Mouse (Mus musculus) skeletal muscle tissue, adult 2 months (tissue): ENCODE results near the gene Macrod2.

ENCODE experiments used
- DNase-seq: peaks from one replicate; pipeline ENCODE4 v3.0.0-alpha.2; 2012; ENCODE audit warnings: low read depth, low spot score

The Macrod2 gene

DNA sequence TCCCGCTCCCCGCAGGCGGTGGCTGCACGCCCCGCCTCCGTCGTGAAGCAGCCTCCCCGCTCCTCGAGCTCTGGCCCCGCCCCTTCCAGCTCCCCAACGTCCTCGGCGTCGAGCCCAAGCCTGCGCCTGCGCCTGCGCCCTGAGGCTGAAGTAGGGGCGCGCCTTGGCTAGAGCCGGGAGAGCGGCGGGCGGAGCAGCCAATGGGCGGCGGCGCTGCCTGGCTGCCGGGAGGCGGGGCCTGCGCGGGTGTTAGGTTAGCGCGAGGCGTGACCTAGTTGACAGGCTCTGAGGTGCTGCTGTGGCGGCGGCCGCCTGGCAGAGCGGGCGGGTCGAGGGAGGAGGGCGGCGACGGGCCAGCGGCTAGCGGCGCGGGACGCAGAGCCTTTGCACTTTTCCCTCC is at the start of gene Macrod2:
Gene Macrod2, plus strand, starts transcription at position 131 of the 400 bp plus-strand sequence.
- DNase-seq, result peak; percentile 95

DNA sequence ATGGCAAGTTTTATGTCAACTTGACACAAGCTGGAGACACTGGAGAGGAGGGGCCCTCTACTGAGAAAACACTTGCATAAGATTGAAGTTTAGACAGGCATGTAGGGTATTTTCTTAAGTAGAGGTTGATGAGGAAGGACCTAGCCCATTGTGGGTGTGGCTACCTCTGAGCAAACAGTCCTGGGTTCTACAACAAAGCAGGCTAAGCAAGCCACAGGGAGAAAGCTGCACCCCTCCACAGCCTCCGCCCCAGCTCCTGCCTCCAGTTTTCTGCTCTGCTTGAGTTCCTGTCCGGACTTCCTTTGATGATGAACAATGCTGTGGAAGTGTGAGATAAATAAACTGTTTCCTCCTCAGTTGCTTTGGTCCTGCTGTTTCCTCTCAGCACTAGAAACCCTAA is 35.2 kb upstream of the Macrod2 start:
- DNase-seq, result no peak

DNA sequence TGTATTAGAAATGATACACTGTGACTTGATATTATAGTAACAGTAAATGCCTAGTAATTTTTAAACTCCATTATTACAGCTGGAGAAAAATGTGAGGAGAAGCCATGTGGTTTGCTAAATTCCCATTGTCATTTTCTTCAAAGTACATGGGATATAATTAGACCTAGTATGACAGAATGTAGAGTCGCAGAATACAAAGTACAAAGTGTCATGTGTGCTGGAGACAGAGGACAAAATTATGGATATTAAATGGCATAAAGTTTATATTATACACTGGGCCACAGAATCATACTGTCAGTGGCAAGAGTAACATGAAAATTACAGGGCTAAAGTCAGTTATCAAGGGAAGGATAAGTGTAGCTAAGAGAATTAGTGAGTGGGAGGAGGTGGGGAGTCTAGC is 30.3 kb upstream of the Macrod2 start:
- DNase-seq, result no peak

DNA sequence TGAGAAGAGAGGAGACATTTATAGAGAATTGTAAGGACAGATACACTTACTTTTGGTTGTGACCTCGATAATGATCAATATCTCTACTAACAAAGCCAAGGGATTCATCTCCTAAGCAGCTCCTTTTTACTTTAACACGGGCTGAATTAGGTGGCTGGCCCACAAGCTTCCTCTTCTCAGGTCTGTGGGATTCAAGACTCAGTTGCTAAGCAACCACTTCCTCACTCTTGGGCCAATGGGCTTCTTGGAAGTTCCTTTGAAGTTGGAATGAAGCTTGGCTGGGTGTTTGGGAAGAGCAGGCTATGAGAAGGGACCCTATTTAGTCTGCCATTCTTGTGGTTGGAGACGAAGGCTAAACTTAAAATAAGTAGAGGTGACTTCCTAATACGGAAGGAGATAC is 5.6 kb upstream of the Macrod2 start, which contains the start of gene Sel1l2:
Gene Sel1l2, minus strand, starts transcription at position 182 of the 400 bp plus-strand sequence.
- DNase-seq, result no peak

DNA sequence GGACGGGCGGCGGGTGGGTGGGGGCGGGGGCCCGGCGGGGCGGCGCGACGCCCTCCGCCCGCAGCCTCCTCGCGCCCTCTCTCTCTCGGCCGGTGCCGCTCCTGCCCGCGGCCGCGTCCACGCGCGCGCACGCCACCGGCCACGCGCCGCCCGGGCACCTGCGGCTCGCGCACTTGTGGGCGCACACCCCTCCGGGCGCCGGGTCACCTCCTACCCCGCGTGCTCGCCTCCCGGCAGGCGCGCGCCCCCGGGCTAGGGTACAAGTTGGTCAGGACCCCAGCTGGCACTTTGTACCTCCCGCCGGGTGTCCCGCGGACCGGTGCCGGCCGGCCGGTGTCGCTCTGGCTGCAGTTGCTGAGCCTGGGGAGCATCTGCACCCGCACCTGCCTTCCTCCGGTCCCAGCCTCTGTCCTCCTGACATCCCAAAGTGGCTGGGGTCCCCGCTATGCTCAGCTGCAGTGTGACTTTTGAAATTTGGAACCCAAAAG is 679 bp downstream of the Macrod2 start:
- no peak for DNase-seq

DNA sequence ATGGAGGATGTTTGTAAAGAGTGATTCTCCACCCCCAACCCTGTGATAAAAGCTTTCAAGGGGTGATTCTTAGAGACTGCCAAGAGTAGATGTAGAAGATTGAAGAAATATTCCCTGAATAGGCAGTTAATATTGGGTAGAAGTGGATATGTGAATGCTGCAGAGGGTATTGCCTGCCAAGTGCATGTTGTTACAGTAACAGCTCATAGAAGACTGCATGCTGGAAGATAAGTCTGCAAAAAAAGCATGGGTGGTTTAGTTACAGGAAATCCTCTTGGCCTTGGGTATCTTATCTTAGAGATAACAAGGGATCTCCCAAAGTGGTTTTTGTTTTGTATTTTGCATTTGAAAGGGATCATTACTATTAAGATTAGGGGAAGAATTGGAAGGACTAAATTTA is 30.7 kb downstream of the Macrod2 start:
- no peak for DNase-seq

DNA sequence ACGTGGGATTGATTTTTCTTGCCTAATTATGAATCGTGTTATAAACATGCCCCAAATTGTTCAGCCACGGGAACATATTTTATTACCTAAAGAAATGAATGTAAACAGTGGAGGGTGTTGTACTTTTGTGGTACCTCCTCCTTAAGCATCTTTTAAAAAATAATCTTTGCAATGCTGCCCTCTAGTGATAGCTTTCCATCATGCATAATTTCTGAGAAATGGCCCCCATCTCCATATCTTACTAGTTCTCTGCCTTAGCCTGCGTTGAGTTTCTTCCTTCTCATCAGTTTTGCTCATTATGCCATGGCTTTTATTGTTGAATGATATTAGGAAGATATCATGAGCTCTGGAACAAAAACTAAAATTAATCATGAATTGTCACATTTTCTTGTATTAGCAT is 32.2 kb downstream of the Macrod2 start:
- peak; percentile 4 for DNase-seq

DNA sequence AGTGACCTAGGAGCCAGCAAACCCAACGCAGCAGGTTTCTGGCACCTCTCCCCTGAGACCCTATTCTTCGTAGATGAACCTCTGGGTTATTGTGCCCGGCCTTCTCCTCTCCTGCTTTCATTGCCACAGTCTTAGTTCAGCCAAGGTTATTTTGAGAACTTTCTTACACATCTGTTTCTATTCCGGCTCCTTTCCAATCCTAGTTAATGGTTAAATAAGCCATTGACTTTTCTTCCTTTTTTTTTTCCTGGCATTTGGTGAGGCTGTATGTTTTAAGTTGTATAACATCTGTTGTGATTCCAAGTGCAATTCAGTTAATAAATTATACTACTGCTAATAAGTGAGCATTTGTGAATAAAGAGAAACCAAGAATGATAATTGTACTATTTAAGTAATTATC is 44.0 kb downstream of the Macrod2 start:
- no peak for DNase-seq

DNA sequence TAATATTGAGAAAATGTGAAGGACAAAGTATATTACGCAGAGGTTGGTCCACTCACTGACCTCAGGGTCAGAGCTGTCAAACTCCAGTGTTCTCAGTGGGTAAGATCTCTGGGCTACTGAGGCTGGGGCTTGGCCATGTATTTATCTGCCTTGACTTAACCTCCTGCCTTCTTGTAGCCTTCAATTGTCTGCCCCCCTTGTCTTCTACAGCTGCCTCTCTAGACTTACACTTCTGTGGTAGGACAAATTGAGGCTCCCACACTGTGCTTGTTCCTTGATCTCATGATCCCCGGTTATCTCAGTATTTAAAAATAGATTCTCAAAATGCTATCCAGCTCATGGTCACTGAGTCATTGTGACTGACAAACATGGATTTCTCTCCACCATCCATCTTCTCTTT is 53.5 kb downstream of the Macrod2 start:
- no peak for DNase-seq

DNA sequence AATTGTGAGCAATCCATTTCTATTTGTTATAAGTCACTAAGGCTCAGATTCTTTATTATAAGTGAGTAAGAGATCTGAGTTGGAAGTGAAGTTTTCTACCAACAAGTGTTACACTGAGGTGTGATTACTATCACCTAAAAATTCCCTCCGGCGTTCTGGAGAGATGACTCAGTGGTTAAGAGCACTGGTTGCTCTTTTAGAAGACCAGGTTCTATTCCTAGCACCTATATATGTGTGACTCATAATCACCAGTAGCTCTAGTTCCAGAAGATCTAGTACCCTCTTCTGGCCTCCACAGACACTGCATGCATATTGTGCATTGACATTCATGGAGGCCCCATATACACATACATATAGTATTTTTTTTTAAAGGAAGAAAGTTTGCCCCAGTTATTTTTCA is 80.7 kb downstream of the Macrod2 start:
- no peak for DNase-seq

DNA sequence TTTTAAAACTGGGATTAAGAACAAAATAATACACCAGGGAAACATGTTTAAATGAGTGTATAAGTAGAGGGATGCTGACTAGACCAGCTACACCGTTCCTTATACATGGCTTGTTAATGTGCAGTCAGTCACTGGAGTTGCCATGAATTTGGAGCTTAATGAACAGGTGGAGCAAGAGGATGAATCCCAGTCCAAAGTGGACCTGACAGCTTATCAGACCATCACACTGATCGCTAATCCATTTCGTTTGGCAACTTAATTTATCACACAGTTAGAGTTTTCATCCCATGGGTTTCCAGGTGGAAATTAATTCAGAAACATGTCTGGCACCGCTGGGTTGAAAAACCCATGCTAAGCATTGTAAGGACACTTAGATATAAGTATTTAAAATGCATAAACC is 81.8 kb downstream of the Macrod2 start:
- no peak for DNase-seq

DNA sequence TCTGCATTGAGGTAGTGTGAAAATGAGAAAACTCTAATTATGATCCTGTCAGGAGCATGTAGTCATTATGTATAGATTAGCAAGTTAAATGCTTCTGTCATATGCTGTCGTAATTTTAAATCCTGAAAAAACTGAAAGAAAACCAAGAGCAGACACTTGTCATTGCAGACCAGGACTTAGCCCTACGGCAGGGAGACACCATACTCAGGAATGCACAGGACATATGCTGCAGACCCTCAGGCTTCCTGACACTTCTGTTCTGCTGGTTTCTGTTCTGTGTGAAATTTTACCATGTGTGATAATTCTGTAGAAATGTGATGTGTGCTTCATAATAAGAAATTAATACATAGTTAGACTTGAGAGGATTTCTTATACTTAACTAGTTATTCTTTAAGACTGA is 87.5 kb downstream of the Macrod2 start:
- DNase-seq, result no peak

DNA sequence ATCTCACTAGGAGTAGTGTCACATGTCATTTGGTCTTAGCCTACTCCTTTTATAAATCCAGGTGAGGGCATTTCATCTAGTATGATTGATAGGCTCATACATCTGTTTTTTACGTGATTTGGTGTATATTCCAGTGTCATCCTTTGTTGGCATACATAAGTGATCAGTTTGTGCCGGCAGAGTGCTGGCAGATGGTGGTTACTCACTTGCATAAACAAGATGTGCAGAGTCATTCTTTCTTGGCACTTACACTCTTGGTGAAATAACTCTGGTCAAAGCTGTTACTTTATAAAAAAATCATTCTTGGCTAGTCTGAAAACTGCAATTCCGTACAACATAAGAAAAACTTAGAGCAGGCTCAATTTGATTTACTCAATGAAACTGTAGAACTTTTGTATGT is 102.6 kb downstream of the Macrod2 start:
- peak; percentile 34 for DNase-seq

DNA sequence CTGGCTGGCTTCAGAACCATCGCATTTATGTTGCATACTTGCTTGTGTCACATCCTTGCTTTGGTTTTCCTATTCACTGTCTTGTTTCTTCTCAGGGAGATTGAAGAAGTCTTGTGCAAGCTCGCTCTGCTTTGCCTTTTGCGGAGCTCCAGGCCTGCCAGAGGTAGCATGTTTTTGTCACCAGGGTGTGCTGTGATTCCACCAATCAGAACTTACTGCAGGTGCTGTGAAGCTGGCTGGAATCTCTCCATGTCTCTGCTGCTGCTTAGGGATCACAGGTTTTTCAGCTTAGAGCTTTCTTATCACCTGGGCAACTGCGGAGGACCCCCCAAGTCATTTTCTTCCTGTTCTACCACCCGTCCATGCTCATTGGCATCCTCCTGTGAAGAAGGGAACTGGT is 105.8 kb downstream of the Macrod2 start:
- DNase-seq, result peak; percentile 4

DNA sequence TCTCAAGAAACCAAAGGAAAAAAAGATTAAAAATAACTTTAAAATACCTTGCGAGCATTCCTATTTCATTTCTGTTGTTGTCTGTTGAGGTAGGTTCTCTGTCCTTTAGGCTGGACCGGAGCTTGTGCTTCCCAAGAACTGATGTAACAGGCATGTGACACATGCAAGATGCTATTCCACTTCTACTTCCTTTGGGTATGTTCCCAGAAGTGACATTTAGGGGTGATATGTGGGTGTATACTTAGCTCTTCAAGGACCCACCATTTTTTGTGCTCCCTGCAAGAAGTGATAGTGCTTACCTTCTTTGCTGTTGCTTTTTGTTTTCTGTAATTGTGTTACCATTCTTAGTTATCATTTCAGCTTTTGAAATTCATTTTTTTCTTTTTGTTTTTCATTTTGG is 126.4 kb downstream of the Macrod2 start:
- DNase-seq, result no peak

DNA sequence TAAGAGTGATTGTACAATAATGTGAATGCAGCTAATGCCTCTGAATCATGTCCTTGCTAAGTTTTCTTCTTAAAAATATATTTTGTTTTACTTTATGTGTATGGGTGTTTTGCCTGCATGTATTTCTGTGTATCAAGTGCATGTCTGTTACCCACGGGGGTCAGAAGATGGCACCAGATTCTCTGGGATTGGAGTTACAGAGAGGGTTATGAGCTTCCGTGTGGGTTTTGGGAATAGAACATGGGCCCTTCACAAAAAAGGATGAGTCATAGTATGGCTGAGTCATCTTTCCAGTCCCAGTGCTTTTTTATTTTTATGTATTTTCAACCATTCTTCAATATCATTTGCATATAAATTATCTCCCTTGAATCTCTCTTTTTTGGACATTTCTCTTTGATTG is 135.1 kb downstream of the Macrod2 start:
- DNase-seq, result no peak

DNA sequence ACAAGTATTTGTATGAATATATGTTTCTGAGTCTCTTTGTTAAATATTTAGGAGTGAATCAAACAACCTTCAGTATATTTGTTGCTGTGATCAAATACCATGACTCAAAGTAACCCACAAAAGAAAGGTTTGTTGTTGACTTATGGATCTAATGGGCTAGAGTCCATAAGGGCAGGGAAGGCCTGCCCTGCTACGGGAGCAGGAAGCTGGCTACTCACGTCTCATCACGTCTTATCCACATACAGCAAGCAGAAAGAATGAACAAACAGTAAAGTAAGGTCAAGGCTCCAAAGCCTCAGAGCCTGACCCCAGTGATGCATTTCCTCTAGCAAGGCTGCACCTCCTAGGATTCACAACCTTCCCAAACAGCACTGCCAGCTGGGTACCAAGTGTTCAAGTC is 136.9 kb downstream of the Macrod2 start:
- DNase-seq, result no peak

DNA sequence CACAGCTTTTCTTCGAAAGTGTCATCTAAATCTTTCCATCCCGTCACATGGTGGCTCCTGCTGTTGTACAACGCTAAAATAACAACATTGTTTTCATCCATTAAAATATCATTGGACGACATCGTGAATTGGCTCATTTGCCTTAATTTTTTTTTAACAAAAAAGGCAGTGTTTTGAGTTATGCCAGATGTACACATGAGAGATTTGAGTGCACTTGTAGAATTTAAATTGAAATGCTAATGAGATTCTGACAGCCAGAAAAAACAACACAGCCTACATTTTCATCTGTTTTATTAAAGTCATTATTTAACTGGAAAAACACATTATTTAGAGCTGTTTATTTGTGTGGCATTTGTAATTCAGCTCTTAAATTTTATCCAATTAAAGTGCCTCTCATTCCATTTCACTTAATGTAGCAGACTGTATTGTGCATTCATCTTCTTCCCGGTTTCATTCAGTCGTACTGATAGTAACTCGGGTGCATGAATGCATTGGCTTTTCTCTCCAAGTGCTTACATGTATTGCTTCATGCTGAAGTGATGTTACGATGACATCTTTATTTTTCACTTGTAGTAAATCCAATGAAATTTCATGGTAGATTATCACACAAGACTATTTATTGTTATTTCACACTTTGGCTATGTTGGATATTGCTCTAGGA is 137.9 kb downstream of the Macrod2 start:
- no peak for DNase-seq

DNA sequence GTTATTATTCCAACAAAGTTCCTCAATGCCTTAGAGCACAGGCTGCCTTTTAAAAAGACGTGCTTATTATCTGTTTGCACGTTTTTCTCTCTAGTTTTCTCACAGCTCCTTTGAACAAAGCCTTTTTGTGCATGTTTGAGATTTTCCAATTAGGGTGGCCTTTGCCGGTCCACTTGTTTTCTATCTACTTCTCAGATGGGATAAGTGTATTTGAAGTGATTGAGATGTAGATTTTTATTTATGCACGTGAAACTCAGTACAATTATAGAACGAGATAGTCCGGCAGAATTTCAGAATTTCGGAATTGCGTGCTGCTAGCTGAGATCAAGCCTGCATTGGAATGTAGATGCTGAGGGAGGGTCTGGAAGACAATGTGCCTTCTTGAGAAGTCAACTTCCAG is 138.5 kb downstream of the Macrod2 start:
- DNase-seq, result no peak

DNA sequence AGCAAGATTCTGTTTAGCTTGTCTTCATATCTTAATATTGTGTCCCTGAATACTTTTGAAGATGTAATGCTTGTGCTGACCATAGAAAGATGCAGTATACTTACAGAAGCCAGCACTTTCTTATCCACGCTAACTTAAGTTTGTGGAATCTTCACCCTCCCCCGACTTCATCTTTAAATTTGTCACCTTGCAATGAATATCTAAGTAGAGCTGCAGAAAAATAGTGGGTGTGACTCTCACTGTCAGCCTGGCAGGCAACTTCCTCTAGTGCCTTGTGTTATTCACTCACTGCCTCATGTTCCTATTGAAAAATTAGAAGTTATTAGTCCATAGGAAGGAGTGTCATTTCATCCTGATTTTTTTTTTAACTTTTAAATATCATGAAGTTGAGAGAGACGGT is 139.5 kb downstream of the Macrod2 start:
- DNase-seq, result no peak

DNA sequence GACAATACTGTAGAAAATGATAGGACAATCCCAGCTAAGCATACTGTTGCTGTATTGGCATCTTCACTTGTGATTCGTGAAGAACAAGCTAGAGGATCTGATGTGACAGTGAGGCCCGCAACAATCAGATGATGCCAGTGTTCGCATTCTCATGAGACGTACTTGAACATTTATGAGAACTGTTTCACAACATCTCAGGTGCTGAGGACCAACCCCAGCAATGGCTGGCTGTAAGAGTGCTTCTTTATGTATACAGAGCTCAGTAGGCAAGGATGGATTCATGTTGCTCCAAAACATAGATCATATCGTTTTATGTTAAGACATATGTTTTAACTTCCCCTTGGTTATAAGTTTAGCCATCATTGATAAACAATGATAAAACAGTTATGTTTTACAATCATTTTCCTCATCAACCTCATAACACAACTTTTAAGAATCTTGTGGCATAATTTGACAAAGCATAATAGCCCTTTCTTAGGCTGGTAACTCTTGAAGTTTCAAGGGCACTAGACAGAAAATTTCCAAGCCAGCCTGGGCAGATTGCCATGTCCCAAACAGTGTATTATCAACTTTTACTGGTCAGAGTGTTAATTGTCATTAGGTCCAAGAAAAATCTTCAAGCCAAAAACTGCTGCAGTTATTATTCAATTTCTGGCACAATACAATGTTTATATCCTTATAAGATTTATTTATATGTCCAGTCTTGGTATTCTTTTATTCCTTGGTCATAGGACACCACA is 140.9 kb downstream of the Macrod2 start:
- DNase-seq, result no peak

DNA sequence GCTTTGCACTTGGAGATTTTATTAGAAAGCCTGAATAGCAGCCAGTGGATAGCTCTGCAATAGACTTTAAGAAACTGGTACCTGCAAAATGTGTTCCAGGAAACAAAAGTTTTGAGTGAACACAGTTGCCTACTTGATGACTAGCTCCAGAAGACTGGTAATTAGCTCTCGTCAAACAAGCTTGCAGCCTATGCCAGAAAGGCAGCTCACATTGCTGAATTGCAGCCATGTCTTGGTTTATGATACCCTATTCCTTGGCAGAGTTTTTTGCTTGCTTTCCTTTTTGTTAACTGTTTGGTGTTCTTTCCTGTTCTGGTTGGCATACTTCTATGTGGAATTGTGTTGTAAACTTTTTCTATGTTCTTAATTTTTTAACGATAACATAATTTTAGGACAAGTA is 154.2 kb downstream of the Macrod2 start:
- DNase-seq, result no peak

DNA sequence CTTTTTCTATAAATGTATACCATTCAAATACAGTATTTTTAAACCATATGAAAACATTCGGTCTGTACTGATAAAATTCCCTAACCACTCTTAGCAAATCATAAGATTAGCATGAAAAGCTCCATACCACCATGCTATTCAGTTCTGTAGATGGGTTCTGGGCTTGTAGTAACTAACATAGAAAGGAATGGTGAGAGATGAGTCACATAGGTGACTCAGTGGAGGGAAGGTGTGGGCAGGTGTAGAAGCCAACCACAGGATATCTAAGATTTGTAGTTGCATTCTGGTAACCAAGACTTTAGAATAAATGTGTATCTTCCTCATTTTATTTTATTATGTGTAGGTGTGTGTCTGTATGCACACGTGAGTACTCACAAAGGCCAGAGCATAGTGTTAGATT is 166.3 kb downstream of the Macrod2 start:
- DNase-seq, result no peak
